In genomic region chr2:157287542-157287941, GRCm38 (mm10) we compare ENCODE assay signal across 10 mouse cellular contexts. TPM values are rescaled to one million over a fixed set of nuclear protein-coding genes. Genes with fewer than 3 reads are reported as not detected.
DNase-seq lines count a peak whose midpoint lies in the region; ATAC-seq and TF ChIP-seq lines count a peak whose summit lies in the region.
"Had no signal": no experiment of that assay in that cellular context is flagged by ENCODE, and none has a peak within 500 bp of the region (broad histone marks: within the 10 kb centered on the region; RNA-seq: fewer than 3 reads in every experiment).

No protein-coding gene starts in this region.

- 48% methylated on average over 3 of the region's 3 CpGs for WGBS in hindbrain, embryonic 10.5 days
- WGBS in hindbrain, embryonic 13.5 days: 30% methylated on average over 3 of the region's 3 CpGs
- WGBS in midbrain, postnatal 0 days: 20% methylated on average over 3 of the region's 3 CpGs

- peak; percentile 18 for DNase-seq in hindbrain, embryonic 10.5 days (ENCODE audit: low spot score)
- DNase-seq in ES-CJ7 (ENCODE audit: low read depth, low spot score): peak; percentile 60
- peak; percentile 61 for DNase-seq in cerebellum, adult 9-10 months
- DNase-seq in left cerebral cortex, adult 11 months (ENCODE audit: low spot score): peak; percentile 46
- DNase-seq in midbrain, postnatal 0 days (ENCODE audit: low spot score): peak; percentile 66
- DNase-seq in thymus, postnatal 4 days: peak; percentile 61

- no peak overlapping the region for H3K4me2 ChIP-seq in hindbrain, embryonic 13.5 days
- no peak overlapping the region for H3K4me2 ChIP-seq in midbrain, postnatal 0 days (ENCODE audit: low read depth, low read length, poor library complexity, severe bottlenecking)
- H3K4me2 ChIP-seq: embryonic facial prominence, embryonic 15.5 days had no signal

- peak; percentile 85 for TF ChIP-seq CTCF in midbrain, postnatal 0 days (IDR thresholded peaks at IDR 0.05)

- no peaks in the 10 kb centered on the region for H3K9me3 ChIP-seq in hindbrain, embryonic 10.5 days
- H3K9me3 ChIP-seq in hindbrain, embryonic 13.5 days: no peaks in the 10 kb centered on the region
- no peaks in the 10 kb centered on the region for H3K9me3 ChIP-seq in midbrain, postnatal 0 days (ENCODE audit: low read length)
- H3K9me3 ChIP-seq: embryonic facial prominence, embryonic 15.5 days had no signal

- peaks cover 99% of the 10 kb centered on the region for H3K36me3 ChIP-seq in hindbrain, embryonic 10.5 days
- peaks cover 86% of the 10 kb centered on the region for H3K36me3 ChIP-seq in hindbrain, embryonic 13.5 days
- peaks cover 43% of the 10 kb centered on the region for H3K36me3 ChIP-seq in midbrain, postnatal 0 days (ENCODE audit: insufficient read depth, low read length)

- no peak overlapping the region for H3K4me3 ChIP-seq in hindbrain, embryonic 10.5 days
- no peak overlapping the region for H3K4me3 ChIP-seq in hindbrain, embryonic 13.5 days
- H3K4me3 ChIP-seq in midbrain, postnatal 0 days (ENCODE audit: low read depth, low read length): no peak overlapping the region
- H3K4me3 ChIP-seq: embryonic facial prominence, embryonic 15.5 days had no signal

- H3K4me1 ChIP-seq in hindbrain, embryonic 10.5 days (replicated peaks): no peaks in the 10 kb centered on the region
- no peaks in the 10 kb centered on the region; the same call in 1 of the 2 replicates for H3K4me1 ChIP-seq in hindbrain, embryonic 13.5 days (replicated peaks)
- H3K4me1 ChIP-seq in midbrain, postnatal 0 days (ENCODE audit: insufficient read depth, low read length): no peaks in the 10 kb centered on the region
- H3K4me1 ChIP-seq: embryonic facial prominence, embryonic 15.5 days had no signal

- ATAC-seq in hindbrain, embryonic 13.5 days (ENCODE audit: low FRiP score): no peak
- peak; percentile 72 for ATAC-seq in granulocyte monocyte progenitor cell, adult 5-6 weeks (replicated peaks; ENCODE audit: poor library complexity, severe bottlenecking)
- no peak for ATAC-seq in midbrain, postnatal 0 days (ENCODE audit: low FRiP score)

- no peak overlapping the region for H3K9ac ChIP-seq in hindbrain, embryonic 13.5 days
- H3K9ac ChIP-seq in midbrain, postnatal 0 days (replicated peaks; ENCODE audit: low read length, poor library complexity, severe bottlenecking): no peak overlapping the region
- H3K9ac ChIP-seq: embryonic facial prominence, embryonic 15.5 days had no signal

- no peak overlapping the region; the same call in 1 of the 2 replicates for H3K27ac ChIP-seq in hindbrain, embryonic 10.5 days
- no peak overlapping the region; the same call in 1 of the 2 replicates for H3K27ac ChIP-seq in hindbrain, embryonic 13.5 days
- no peak overlapping the region for H3K27ac ChIP-seq in midbrain, postnatal 0 days (ENCODE audit: low read depth, low read length)
- H3K27ac ChIP-seq: embryonic facial prominence, embryonic 15.5 days had no signal

- H3K27me3 ChIP-seq in hindbrain, embryonic 10.5 days (ENCODE audit: insufficient read depth, poor library complexity, severe bottlenecking): no peaks in the 10 kb centered on the region
- H3K27me3 ChIP-seq in hindbrain, embryonic 13.5 days: no peaks in the 10 kb centered on the region
- H3K27me3 ChIP-seq in midbrain, postnatal 0 days (ENCODE audit: insufficient read depth, low read length): no peaks in the 10 kb centered on the region
- H3K27me3 ChIP-seq: embryonic facial prominence, embryonic 15.5 days had no signal

RNA-seq across cellular contexts. Expression of gene Mroh8, which starts 8.2 kb away (rescaled TPM):
- polyA plus RNA-seq in hindbrain, embryonic 10.5 days (2016; fragmentation: Nextera tagmentation; extraction: Ambion mirVana): 0.44 and 0.60 TPM in 2 replicates
- polyA plus RNA-seq in hindbrain, embryonic 13.5 days (2015; fragmentation: Nextera tagmentation; extraction: Ambion mirVana): 0.43 and 0.58 TPM in 2 replicates
- 0.19 and 0.23 TPM in 2 replicates for total RNA-seq in granulocyte monocyte progenitor cell, adult 5-6 weeks (2014; fragmentation: Nextera tagmentation)
- 0.09 and 0.36 TPM in 2 replicates for total RNA-seq in granulocyte monocyte progenitor cell, adult 5-6 weeks (2017)
- 0.09 and 0.66 TPM in 2 replicates for total RNA-seq in midbrain, postnatal 0 days (2014; rRNA removed)
- polyA plus RNA-seq in midbrain, postnatal 0 days (2015; fragmentation: Nextera tagmentation; extraction: Ambion mirVana): 0.44 and 0.47 TPM in 2 replicates

RNA-seq across cellular contexts. Expression of gene Rpn2, which starts 8.7 kb away (rescaled TPM):
- 273 and 275 TPM in 2 replicates for polyA plus RNA-seq in hindbrain, embryonic 10.5 days (2016; fragmentation: Nextera tagmentation; extraction: Ambion mirVana)
- polyA plus RNA-seq in hindbrain, embryonic 13.5 days (2015; fragmentation: Nextera tagmentation; extraction: Ambion mirVana): 203 and 208 TPM in 2 replicates
- total RNA-seq in granulocyte monocyte progenitor cell, adult 5-6 weeks (2014; fragmentation: Nextera tagmentation): 313 and 340 TPM in 2 replicates
- 342 and 366 TPM in 2 replicates for total RNA-seq in granulocyte monocyte progenitor cell, adult 5-6 weeks (2017)
- 233 and 242 TPM in 2 replicates for total RNA-seq in midbrain, postnatal 0 days (2014; rRNA removed)
- 193 and 204 TPM in 2 replicates for polyA plus RNA-seq in midbrain, postnatal 0 days (2015; fragmentation: Nextera tagmentation; extraction: Ambion mirVana)

RNA-seq across cellular contexts. Expression of gene Ghrh, which starts 59.8 kb away (rescaled TPM):
- polyA plus RNA-seq in hindbrain, embryonic 10.5 days (2016; fragmentation: Nextera tagmentation; extraction: Ambion mirVana): not detected in 2 replicates
- polyA plus RNA-seq in hindbrain, embryonic 13.5 days (2015; fragmentation: Nextera tagmentation; extraction: Ambion mirVana): 0.48 and 1.1 TPM in 2 replicates
- not detected in 2 replicates for total RNA-seq in granulocyte monocyte progenitor cell, adult 5-6 weeks (2014; fragmentation: Nextera tagmentation)
- total RNA-seq in granulocyte monocyte progenitor cell, adult 5-6 weeks (2017): not detected in 2 replicates
- 1.3 and 3.0 TPM in 2 replicates for total RNA-seq in midbrain, postnatal 0 days (2014; rRNA removed)
- 5.0 and 7.6 TPM in 2 replicates for polyA plus RNA-seq in midbrain, postnatal 0 days (2015; fragmentation: Nextera tagmentation; extraction: Ambion mirVana)
- polyA plus RNA-seq: embryonic facial prominence, embryonic 15.5 days; liver, embryonic 16.5 days had no signal
